Mouse (Mus musculus) kidney, postnatal 36 days (tissue): Measurements from ENCODE around the gene Spsb1.

Experiments
- DNase-seq, 2 experiments: peaks; one replicate each; pipeline ENCODE4 v3.0.0; 2021 to 2022; ENCODE audit warnings: mixed read lengths in 2 of 2

Spsb1 gene

GRCm38 (mm10) chr4:149951201-149951600 is 3.6 kb downstream of the Spsb1 start:
- no peak for DNase-seq

GRCm38 (mm10) chr4:149949691-149950090 is 5.2 kb downstream of the Spsb1 start:
- DNase-seq = no peak

- no peak for DNase-seq
Measured at GRCm38 (mm10) chr4:149948119-149948518, 6.7 kb downstream of the Spsb1 start.

- no peak for DNase-seq
Measured at GRCm38 (mm10) chr4:149947396-149947795, 7.4 kb downstream of the Spsb1 start.

- no peak for DNase-seq
Measured at GRCm38 (mm10) chr4:149945194-149945593, 9.6 kb downstream of the Spsb1 start.

GRCm38 (mm10) chr4:149944214-149944613 is 10.6 kb downstream of the Spsb1 start:
- DNase-seq = no peak

- DNase-seq = no peak
Measured at GRCm38 (mm10) chr4:149942831-149943741, 11.8 kb downstream of the Spsb1 start.

- DNase-seq = peak; percentile 39 to 64
Measured at GRCm38 (mm10) chr4:149941067-149941755, 13.6 kb downstream of the Spsb1 start.

GRCm38 (mm10) chr4:149938701-149939100 is 16.1 kb downstream of the Spsb1 start:
- no peak for DNase-seq

GRCm38 (mm10) chr4:149936921-149937320 is 17.9 kb downstream of the Spsb1 start:
- DNase-seq = peak; percentile 39 to 64

GRCm38 (mm10) chr4:149935470-149935869 is 19.4 kb downstream of the Spsb1 start:
- no peak for DNase-seq

- no peak for DNase-seq
Measured at GRCm38 (mm10) chr4:149933519-149934245, 21.2 kb downstream of the Spsb1 start.

GRCm38 (mm10) chr4:149933025-149933424 is 21.8 kb downstream of the Spsb1 start:
- no peak for DNase-seq

GRCm38 (mm10) chr4:149932108-149932815 is 22.6 kb downstream of the Spsb1 start:
- DNase-seq = no peak

GRCm38 (mm10) chr4:149930755-149931154 is 24.1 kb downstream of the Spsb1 start:
- no peak for DNase-seq

GRCm38 (mm10) chr4:149923014-149923413 is 31.8 kb downstream of the Spsb1 start:
- DNase-seq = no peak

- peak; percentile 56 to 62 for DNase-seq
Measured at GRCm38 (mm10) chr4:149922121-149922718, 32.6 kb downstream of the Spsb1 start.

- DNase-seq = no peak
Measured at GRCm38 (mm10) chr4:149920886-149921285, 34.0 kb downstream of the Spsb1 start.

- no peak for DNase-seq
Measured at GRCm38 (mm10) chr4:149918455-149919070, 36.3 kb downstream of the Spsb1 start.

- DNase-seq = no peak
Measured at GRCm38 (mm10) chr4:149916831-149917230, 38.0 kb downstream of the Spsb1 start.

GRCm38 (mm10) chr4:149913709-149914370 is 41.0 kb downstream of the Spsb1 start:
- DNase-seq = peak in 1 of 2 experiments; percentile 36
